ENCODE assay signal across 8 mouse cellular contexts in the genomic region with DNA sequence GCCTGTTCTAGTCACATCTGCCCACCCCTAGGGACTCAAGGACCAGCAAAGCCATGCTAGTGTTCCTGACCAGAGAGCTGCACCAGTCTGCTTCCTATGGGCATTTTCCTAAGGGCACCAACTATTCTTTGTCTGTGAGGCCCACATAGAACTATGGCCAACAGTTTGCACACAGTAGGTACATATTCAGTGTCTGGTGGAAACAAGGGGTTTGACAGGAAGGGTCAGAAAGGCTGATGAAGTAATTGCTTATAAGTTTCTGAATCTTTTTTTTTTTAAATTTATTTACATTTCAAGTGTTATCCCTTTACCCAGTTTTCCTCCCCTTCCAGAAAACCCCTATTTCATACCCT.
DNase-seq lines count a peak whose midpoint lies in the region; ATAC-seq and TF ChIP-seq lines count a peak whose summit lies in the region.

No protein-coding gene starts in this region.

- no peak for TF ChIP-seq CTCF in testis, adult 2 months (IDR thresholded peaks at IDR 0.05; ENCODE audit: control insufficient read depth, insufficient read depth, insufficient replicate concordance, low read depth, low read length)

- no peak for DNase-seq in heart, embryonic 10.5 days (ENCODE audit: low spot score)
- no peak for DNase-seq in heart, adult 9 months (ENCODE audit: low spot score in 2 of 2)
- no peak for DNase-seq in testis, postnatal 14 days (ENCODE audit: low spot score)
- no peak for DNase-seq in liver, embryonic 13.5 days
- no peak for DNase-seq in layer of hippocampus, postnatal 14 days (ENCODE audit: low spot score in 2 of 2)
- no peak for DNase-seq in adrenal gland, adult 8-10 months

- H3K4me3 ChIP-seq in heart, embryonic 10.5 days: peak overlapping the region; percentile 53
- H3K4me3 ChIP-seq in testis, adult 2 months (ENCODE audit: control insufficient read depth, low read depth, low read length): no peak overlapping the region
- no peak overlapping the region for H3K4me3 ChIP-seq in liver, embryonic 13.5 days (replicated peaks)

- no peak for TF ChIP-seq POLR2A in testis, adult 2 months (IDR thresholded peaks at IDR 0.05; ENCODE audit: control insufficient read depth, low read depth, low read length)

- no peaks in the 10 kb centered on the region for H3K27me3 ChIP-seq in heart, embryonic 10.5 days (ENCODE audit: insufficient read depth, poor library complexity, severe bottlenecking)
- no peaks in the 10 kb centered on the region for H3K27me3 ChIP-seq in testis, adult 2 months (ENCODE audit: control insufficient read depth, insufficient read depth, low read length)
- no peaks in the 10 kb centered on the region for H3K27me3 ChIP-seq in liver, embryonic 13.5 days

- H3K9me3 ChIP-seq in heart, embryonic 10.5 days: no peaks in the 10 kb centered on the region
- no peaks in the 10 kb centered on the region for H3K9me3 ChIP-seq in liver, embryonic 13.5 days (replicated peaks)

- peak overlapping the region; percentile 51 for H3K9ac ChIP-seq in liver, embryonic 13.5 days

- no peaks in the 10 kb centered on the region for H3K36me3 ChIP-seq in heart, embryonic 10.5 days
- no peaks in the 10 kb centered on the region for H3K36me3 ChIP-seq in testis, adult 2 months (ENCODE audit: control insufficient read depth, insufficient read depth, low read length)
- H3K36me3 ChIP-seq in liver, embryonic 13.5 days: no peaks in the 10 kb centered on the region

- ATAC-seq in liver, embryonic 13.5 days (ENCODE audit: low read depth): no peak
- ATAC-seq in frontal cortex, adult (ENCODE audit: low TSS enrichment): no peak

- H3K4me2 ChIP-seq in liver, embryonic 13.5 days: peak overlapping the region; percentile 64; the same call in 1 of the 2 replicates

- H3K27ac ChIP-seq in heart, embryonic 10.5 days: peak overlapping the region; percentile 86
- 0 out of 2 replicates have a peak overlapping the region, but pooled peaks have one; percentile 3 for H3K27ac ChIP-seq in testis, adult 2 months (ENCODE audit: control insufficient read depth, insufficient read depth, low read depth, low read length)
- peak overlapping the region; percentile 36 for H3K27ac ChIP-seq in liver, embryonic 13.5 days

- peaks cover 10% of the 10 kb centered on the region for H3K4me1 ChIP-seq in heart, embryonic 10.5 days
- H3K4me1 ChIP-seq in testis, adult 2 months (ENCODE audit: control insufficient read depth, insufficient read depth, low read length): no peaks in the 10 kb centered on the region
- H3K4me1 ChIP-seq in liver, embryonic 13.5 days (replicated peaks): peaks cover 26% of the 10 kb centered on the region

Comparison
In these comparisons a context has a peak if more than half of its experiments do, and no peak if none do; other contexts are left out.
1. H3K27ac ChIP-seq: peak in every context shown above with its lines; median percentile 86 in heart, embryonic 10.5 days; 36 in liver, embryonic 13.5 days; 3 in testis, adult 2 months.